Mouse (Mus musculus) cerebral cortex, adult 2 months (tissue): Measurements from ENCODE around the gene Gm8281.

Source experiments
- WGBS: fragments of 180-500 bp; shearing (Covaris S2); methylation state at CpG from one replicate; pipeline ENCODE4 v1.1.7; 2018; 5-methylcytosine and 5-hydroxymethylcytosine counted together

The Gm8281 gene

DNA sequence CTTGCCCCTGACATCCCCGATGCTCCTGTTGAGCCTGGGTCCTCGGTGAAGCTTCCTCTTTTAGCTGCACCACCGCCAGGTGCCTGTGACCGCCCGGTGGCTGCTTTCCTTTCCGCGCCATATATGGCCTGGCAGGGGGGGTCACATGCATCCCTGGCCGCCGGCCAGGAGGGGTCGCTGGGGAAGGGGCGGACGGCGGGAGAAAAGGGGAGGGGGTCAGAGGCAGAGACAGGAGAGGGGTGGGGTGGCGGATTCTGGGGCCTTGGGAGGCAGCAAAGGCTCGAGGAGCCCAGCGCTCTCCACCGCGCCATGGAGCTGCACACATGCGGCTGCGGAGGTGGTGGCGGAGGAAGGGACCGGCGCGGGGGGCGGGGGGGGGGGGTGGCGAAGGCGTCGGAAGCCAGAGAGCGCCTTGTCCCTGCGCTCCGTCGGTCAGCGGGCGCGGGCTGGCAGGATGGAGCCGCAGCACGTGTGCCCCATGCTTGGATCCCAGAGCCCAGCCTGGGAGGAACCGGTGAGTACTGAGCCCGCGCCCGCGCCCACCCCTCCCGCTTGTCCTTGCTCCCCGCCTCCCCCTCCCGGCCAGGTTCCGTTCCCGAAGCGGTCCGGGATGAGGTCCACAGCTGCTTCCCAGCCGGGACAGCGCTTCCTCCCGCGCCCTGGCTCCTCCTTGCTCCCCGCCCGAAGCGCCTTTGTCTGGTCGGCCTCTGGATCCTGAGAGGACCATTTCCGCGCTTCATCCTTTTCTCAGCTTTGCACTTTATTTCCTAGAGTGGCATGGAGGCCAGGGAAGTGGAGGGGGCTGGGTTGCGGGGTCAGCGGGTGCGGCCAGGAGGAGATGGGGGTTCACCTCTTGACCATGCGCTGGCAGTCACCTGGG is at the start of gene Gm8281:
Gm8281 (plus strand) TSS at position 430 of the 880 bp plus-strand sequence.
- 2% methylated on average over 34 of the region's 63 CpGs for WGBS

DNA sequence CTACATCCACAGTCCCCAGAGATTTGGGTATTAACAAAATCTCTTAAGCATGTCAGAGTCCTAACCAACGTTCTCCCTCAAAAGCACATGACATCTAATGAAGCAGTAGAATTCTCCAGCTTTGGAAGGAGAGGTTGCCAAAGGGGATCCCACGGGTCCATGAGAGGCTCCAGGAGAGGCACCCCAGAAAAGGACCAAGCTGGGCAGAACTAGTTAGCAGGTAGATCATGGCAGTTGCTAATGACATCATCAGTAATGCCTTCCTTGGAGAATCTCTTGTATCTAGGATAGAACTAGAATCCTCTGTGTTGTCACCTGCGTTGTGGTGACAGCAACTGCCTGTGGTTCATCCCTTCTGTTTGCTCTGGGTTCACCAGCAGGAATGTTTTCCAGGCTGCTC is 20.5 kb upstream of the Gm8281 start, which contains the start of gene 4930555G01Rik:
4930555G01Rik (plus strand) TSS at position 301 of the 400 bp plus-strand sequence.
- no CpG with 5 or more reads among the region's 3 CpGs for WGBS

DNA sequence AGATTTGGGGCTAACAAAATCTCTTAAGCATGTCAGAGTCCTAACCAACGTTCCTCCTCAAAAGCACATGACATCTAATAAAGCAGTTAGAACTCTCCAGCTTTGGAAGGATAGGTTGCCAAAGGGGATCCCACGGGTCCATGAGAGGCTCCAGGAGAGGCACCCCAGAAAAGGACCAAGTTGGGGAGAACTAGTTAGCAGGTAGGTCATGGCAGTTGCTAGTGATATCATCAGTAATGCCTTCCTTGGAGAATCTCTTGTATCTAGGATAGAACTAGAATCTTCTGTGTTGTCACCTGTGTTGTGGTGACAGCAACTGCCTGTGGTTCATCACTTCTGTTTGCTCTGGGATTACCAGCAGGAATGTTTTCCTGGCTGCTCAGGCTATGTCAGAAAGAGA is 60.4 kb downstream of the Gm8281 start, which contains the start of gene Gm8279:
Gm8279 (plus strand) TSS at position 301 of the 400 bp plus-strand sequence.
- 68% methylated on average over 2 of the region's 2 CpGs for WGBS
